Mouse (Mus musculus) spleen, adult 2 months (tissue): Measurements from ENCODE around the gene Gucy2g.

ENCODE experiments used
- CTCF ChIP-seq: fragments of 200-500 bp; IDR thresholded peaks from 2 replicates; pipeline ENCODE4 v1.5.1; 2011; ENCODE audit warnings: mild to moderate bottlenecking, inconsistent platforms; ENCODE audit not compliant: insufficient read depth, insufficient read length, insufficient replicate concordance; ENCODE audit errors: extremely low read depth
- POLR2A ChIP-seq: fragments of 200-500 bp; IDR thresholded peaks from 2 replicates; pipeline ENCODE4 v1.6.1; 2011; ENCODE audit warnings: low read depth, low read length, inconsistent platforms

DNA sequence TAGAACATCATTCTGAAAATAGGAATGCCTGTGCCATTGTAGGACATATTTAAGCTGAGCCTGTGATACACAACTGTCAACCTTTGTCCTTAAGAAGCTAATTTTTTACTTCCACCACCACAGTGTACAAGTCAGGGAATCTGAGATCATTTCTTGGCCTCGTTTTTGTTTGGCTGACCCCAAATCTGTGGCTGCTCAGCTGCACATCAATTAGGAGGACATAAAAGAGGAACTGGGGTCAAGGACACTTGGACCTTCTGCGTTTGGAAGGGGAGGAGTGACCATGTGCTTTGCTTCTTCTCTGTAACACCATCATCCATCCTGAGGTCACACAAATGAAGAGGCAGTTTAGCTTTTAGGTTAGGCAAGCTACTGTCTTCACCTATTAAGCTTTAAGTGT, 5.0 kb downstream of the Gucy2g start:
- no peak for TF ChIP-seq CTCF
- TF ChIP-seq POLR2A: no peak
